Mouse (Mus musculus) neural tube, embryonic 10.5 days (tissue): ENCODE measurements around the gene Igdcc3.

ENCODE experiments used
- DNase-seq: peaks from one replicate; pipeline ENCODE4 v3.0.0-alpha.2; 2017; ENCODE audit warnings: low spot score; ENCODE audit errors: extremely low spot score

The Igdcc3 gene

GRCm38 (mm10) chr9:65140936-65141305, at the start of gene Igdcc3:
Igdcc3 (plus strand) TSS chr9:65141189.
- no peak for DNase-seq

- DNase-seq, result no peak
Measured at GRCm38 (mm10) chr9:65094237-65094636, 46.8 kb upstream of the Igdcc3 start.

- DNase-seq, result peak; percentile 59
Measured at GRCm38 (mm10) chr9:65100991-65101685, 39.9 kb upstream of the Igdcc3 start, which contains the start of gene Igdcc4. Igdcc4 (plus strand) TSS chr9:65101486.

- DNase-seq, result peak; percentile 68
Measured at GRCm38 (mm10) chr9:65101686-65102376, 39.2 kb upstream of the Igdcc3 start.

- peak; percentile 72 for DNase-seq
Measured at GRCm38 (mm10) chr9:65102377-65103172, 38.4 kb upstream of the Igdcc3 start.

- no peak for DNase-seq
Measured at GRCm38 (mm10) chr9:65103173-65103752, 37.7 kb upstream of the Igdcc3 start.

GRCm38 (mm10) chr9:65106821-65107220, 34.2 kb upstream of the Igdcc3 start:
- DNase-seq, result no peak

GRCm38 (mm10) chr9:65107893-65108292, 33.1 kb upstream of the Igdcc3 start:
- DNase-seq, result no peak

- DNase-seq, result peak; percentile 69
Measured at GRCm38 (mm10) chr9:65109132-65110072, 31.6 kb upstream of the Igdcc3 start.

- no peak for DNase-seq
Measured at GRCm38 (mm10) chr9:65111698-65112097, 29.3 kb upstream of the Igdcc3 start.

GRCm38 (mm10) chr9:65113694-65114093, 27.3 kb upstream of the Igdcc3 start:
- no peak for DNase-seq

- DNase-seq, result no peak
Measured at GRCm38 (mm10) chr9:65115891-65116290, 25.1 kb upstream of the Igdcc3 start.

- DNase-seq, result no peak
Measured at GRCm38 (mm10) chr9:65117516-65117915, 23.5 kb upstream of the Igdcc3 start.

GRCm38 (mm10) chr9:65120935-65121334, 20.1 kb upstream of the Igdcc3 start:
- DNase-seq, result peak; percentile 71

- DNase-seq, result no peak
Measured at GRCm38 (mm10) chr9:65122545-65122944, 18.4 kb upstream of the Igdcc3 start.

- peak; percentile 86 for DNase-seq
Measured at GRCm38 (mm10) chr9:65123552-65124168, 17.3 kb upstream of the Igdcc3 start.

- DNase-seq, result peak; percentile 70
Measured at GRCm38 (mm10) chr9:65128123-65128815, 12.7 kb upstream of the Igdcc3 start.

- DNase-seq, result no peak
Measured at GRCm38 (mm10) chr9:65131717-65132116, 9.3 kb upstream of the Igdcc3 start.

- DNase-seq, result peak; percentile 90
Measured at GRCm38 (mm10) chr9:65133739-65134138, 7.2 kb upstream of the Igdcc3 start.
